Mouse (Mus musculus): ENCODE measurements around the gene Tmem69. TPM values are rescaled to one million over a fixed set of nuclear protein-coding genes. Genes with fewer than 3 reads are reported as not detected.

Gene Tmem69
- polyA plus RNA-seq, 1 experiment from 2014 or later, result 27.4 TPM

GRCm38 (mm10) chr4:116536351-116536750 is 19.4 kb downstream of the Tmem69 start:
- Histone ChIP-seq H3K4me2 (no peak overlapping the region), H3K27me3 (no peaks in the 10 kb centered on the region), H3K4me1 (no peaks in the 10 kb centered on the region), H3K36me3 (peaks cover 25% of the 10 kb centered on the region), H3K27ac (no peak overlapping the region), H3K9me3 (replicated peaks) (no peaks in the 10 kb centered on the region), H3K9ac (no peak overlapping the region), H3K4me3 (replicated peaks) (no peak overlapping the region)
- no peak for ATAC-seq (replicated peaks; ENCODE audit: low FRiP score)

GRCm38 (mm10) chr4:116531109-116531508 is 24.6 kb downstream of the Tmem69 start:
- Histone ChIP-seq H3K36me3 (peaks cover 30% of the 10 kb centered on the region), H3K4me3 (replicated peaks) (no peak overlapping the region), H3K4me1 (no peaks in the 10 kb centered on the region), H3K9ac (no peak overlapping the region), H3K4me2 (no peak overlapping the region), H3K9me3 (replicated peaks) (no peaks in the 10 kb centered on the region), H3K27me3 (no peaks in the 10 kb centered on the region), H3K27ac (no peak overlapping the region)
- 72% methylated on average over 2 of the region's 2 CpGs for WGBS
- no peak for ATAC-seq (replicated peaks; ENCODE audit: low FRiP score)

GRCm38 (mm10) chr4:116507425-116508218 is 48.1 kb downstream of the Tmem69 start, which contains the start of gene Ipp:
Gene Ipp, plus strand, starts transcription at chr4:116507549.
- peak within 1 kb of the TSS; percentile 97 for H3K27ac ChIP-seq
- WGBS, result under 1% methylated on average over 55 of the region's 55 CpGs
- no peaks in the 10 kb centered on the region for H3K9me3 ChIP-seq (replicated peaks)

GRCm38 (mm10) chr4:116506886-116507424 is 48.8 kb downstream of the Tmem69 start:
- H3K4me1 ChIP-seq, result peaks cover 14% of the 10 kb centered on the region
- ATAC-seq (replicated peaks; ENCODE audit: low FRiP score), result peak; percentile 17
- H3K9ac ChIP-seq, result peak overlapping the region; percentile 66
- no peaks in the 10 kb centered on the region for H3K9me3 ChIP-seq (replicated peaks)
- H3K4me2 ChIP-seq, result peak overlapping the region; percentile 68
- H3K36me3 ChIP-seq, result peaks cover 3% of the 10 kb centered on the region; the same call in 1 of the 2 replicates
- 0 out of 2 replicates have a peak, but pooled peaks cover 3% of the 10 kb centered on the region for H3K27me3 ChIP-seq
- 25% methylated on average over 11 of the region's 11 CpGs for WGBS
- H3K27ac ChIP-seq, result peak overlapping the region; percentile 97
- H3K4me3 ChIP-seq (replicated peaks), result peak overlapping the region; percentile 59

More at GRCm38 (mm10) chr4:116507425-116508218, 48.1 kb downstream of the Tmem69 start, which contains the start of gene Ipp:
- Histone ChIP-seq H3K27me3 (0 out of 2 replicates have a peak, but pooled peaks cover 3% of the 10 kb centered on the region), H3K36me3 (peaks cover 3% of the 10 kb centered on the region; the same call in 1 of the 2 replicates), H3K9ac (peak within 1 kb of the TSS; percentile 66), H3K4me1 (peaks cover 14% of the 10 kb centered on the region), H3K4me3 (replicated peaks) (peak within 1 kb of the TSS; percentile 59), H3K4me2 (peak within 1 kb of the TSS; percentile 68)
- ATAC-seq (replicated peaks; ENCODE audit: low FRiP score), result peak; percentile 99

Other genes starting within 250 kb of the Tmem69 start
- gene Mast2, start 91.8 kb downstream of the Tmem69 start, polyA plus RNA-seq (2015; fragmentation: Nextera tagmentation; extraction: Ambion mirVana), result 12.7 and 14.4 TPM in 2 replicates
- 17.0 and 17.3 TPM in 2 replicates for gene Ipp, start 48.4 kb downstream of the Tmem69 start, polyA plus RNA-seq (2015; fragmentation: Nextera tagmentation; extraction: Ambion mirVana)
- gene Gpbp1l1, start 1.7 kb upstream of the Tmem69 start, polyA plus RNA-seq (2015; fragmentation: Nextera tagmentation; extraction: Ambion mirVana), result 40.5 and 40.7 TPM in 2 replicates
- gene Ccdc17, start 40.7 kb upstream of the Tmem69 start, polyA plus RNA-seq (2015; fragmentation: Nextera tagmentation; extraction: Ambion mirVana), result 3.6 and 4.8 TPM in 2 replicates
- 175 and 180 TPM in 2 replicates for gene Nasp, start 72.0 kb upstream of the Tmem69 start, polyA plus RNA-seq (2015; fragmentation: Nextera tagmentation; extraction: Ambion mirVana)
- 721 and 765 TPM in 2 replicates for gene Akr1a1, start 95.7 kb upstream of the Tmem69 start, polyA plus RNA-seq (2015; fragmentation: Nextera tagmentation; extraction: Ambion mirVana)
- gene Prdx1, start 129.6 kb upstream of the Tmem69 start, polyA plus RNA-seq (2015; fragmentation: Nextera tagmentation; extraction: Ambion mirVana), result 1,497 and 1,602 TPM in 2 replicates
- gene Mmachc, start 152.5 kb upstream of the Tmem69 start, polyA plus RNA-seq (2015; fragmentation: Nextera tagmentation; extraction: Ambion mirVana), result 27.2 and 27.9 TPM in 2 replicates
- 30.3 and 31.7 TPM in 2 replicates for gene Ccdc163, start 152.6 kb upstream of the Tmem69 start, polyA plus RNA-seq (2015; fragmentation: Nextera tagmentation; extraction: Ambion mirVana)
- gene Tesk2, start 165.0 kb upstream of the Tmem69 start, polyA plus RNA-seq (2015; fragmentation: Nextera tagmentation; extraction: Ambion mirVana), result 7.6 and 7.7 TPM in 2 replicates

Measured in kidney, embryonic 15.5 days (tissue).